Mouse (Mus musculus): ENCODE measurements around the gene Gm10491.

DNA sequence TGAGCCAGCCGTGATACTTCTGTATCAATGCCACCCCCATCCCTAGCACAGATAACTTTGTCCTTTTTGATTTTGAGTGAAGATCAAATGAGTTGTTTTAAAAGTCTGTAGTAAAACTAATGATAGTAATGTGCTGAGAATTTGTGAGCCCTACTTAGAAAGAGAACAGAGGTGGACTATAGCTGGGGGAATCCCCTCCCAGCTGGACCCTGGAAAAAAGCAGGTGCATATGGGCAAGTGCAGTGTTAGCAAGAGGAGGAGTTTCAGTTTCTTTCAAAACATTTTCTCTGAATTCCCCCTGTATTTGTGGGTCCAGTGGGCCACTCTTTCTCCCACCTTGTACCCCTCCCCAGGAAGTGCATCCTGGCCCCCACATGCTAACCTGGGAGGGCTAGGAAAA, 44.5 kb downstream of the Gm10491 start:
- TF ChIP-seq POLR2A (IDR thresholded peaks at IDR 0.05; ENCODE audit: insufficient read length, low read depth) (no peak), TCF12 (IDR thresholded peaks at IDR 0.05; ENCODE audit: insufficient read depth, poor library complexity, severe bottlenecking) (no peak), POLR2AphosphoS2 (IDR thresholded peaks at IDR 0.05; ENCODE audit: insufficient read length, low read depth) (no peak), USF1 (IDR thresholded peaks at IDR 0.05; ENCODE audit: low read depth) (no peak), MYOD1 (IDR thresholded peaks at IDR 0.05; ENCODE audit: control insufficient read depth in 1 of 3, insufficient read length in 2 of 3, low read depth in 2 of 3) (no peak), MAX (IDR thresholded peaks at IDR 0.05; ENCODE audit: low read depth) (no peak), E2F4 (IDR thresholded peaks at IDR 0.05; ENCODE audit: insufficient read depth) (no peak), SRF (IDR thresholded peaks at IDR 0.05; ENCODE audit: control insufficient read depth, insufficient read length, low read depth) (no peak), REST (IDR thresholded peaks at IDR 0.05; ENCODE audit: insufficient read depth, insufficient read length) (no peak), TCF3 (IDR thresholded peaks at IDR 0.05; ENCODE audit: insufficient read length, low read depth) (no peak), CEBPB (IDR thresholded peaks at IDR 0.05; ENCODE audit: insufficient read depth, poor library complexity, severe bottlenecking) (no peak), MYOG (IDR thresholded peaks at IDR 0.05; ENCODE audit: control insufficient read depth in 1 of 3, insufficient read depth in 1 of 3, insufficient read length in 2 of 3, low read depth in 2 of 3) (no peak)
